In genomic region chr15:25787965-25788364, GRCm38 (mm10) we compare ENCODE assay signal across 24 mouse cellular contexts. TPM values are rescaled to one million over a fixed set of nuclear protein-coding genes. Genes with fewer than 3 reads are reported as not detected.
A peak's percentile ranks its signal among the peaks of the same experiment; 100 is the strongest.
DNase-seq lines count a peak whose midpoint lies in the region; ATAC-seq and TF ChIP-seq lines count a peak whose summit lies in the region.
"Had no signal": no experiment of that assay in that cellular context is flagged by ENCODE, and none has a peak within 500 bp of the region (broad histone marks: within the 10 kb centered on the region; RNA-seq: fewer than 3 reads in every experiment).

No protein-coding gene starts in this region.

- no peak for ATAC-seq in forebrain, embryonic 11.5 days (replicated peaks; ENCODE audit: low FRiP score)
- ATAC-seq in forebrain, embryonic 15.5 days (replicated peaks) = no peak
- ATAC-seq in midbrain, embryonic 12.5 days (ENCODE audit: low FRiP score, low read depth) = no peak
- ATAC-seq in midbrain, embryonic 13.5 days = no peak
- ATAC-seq in limb, embryonic 14.5 days (ENCODE audit: low FRiP score, low read depth) = no peak
- ATAC-seq: activated CD4-positive, CD25-positive, alpha-beta regulatory T cell, adult 4 months; CD4-positive, CD25-positive, alpha-beta regulatory T cell, adult 4 months had no signal

- H3K4me1 ChIP-seq in forebrain, embryonic 11.5 days (replicated peaks; ENCODE audit: control insufficient read depth, insufficient read depth, low read length) = no peaks in the 10 kb centered on the region
- H3K4me1 ChIP-seq in forebrain, embryonic 15.5 days = no peaks in the 10 kb centered on the region
- H3K4me1 ChIP-seq in midbrain, embryonic 12.5 days = 0 out of 2 replicates have a peak, but pooled peaks cover 5% of the 10 kb centered on the region
- H3K4me1 ChIP-seq in midbrain, embryonic 13.5 days (replicated peaks) = peaks cover 15% of the 10 kb centered on the region
- H3K4me1 ChIP-seq in limb, embryonic 14.5 days (ENCODE audit: control insufficient read depth, insufficient read depth, low read length) = peaks cover 6% of the 10 kb centered on the region; the same call in 1 of the 2 replicates
- H3K4me1 ChIP-seq: heart, embryonic 13.5 days; lung, embryonic 15.5 days had no signal

- no peak for TF ChIP-seq POLR2A in limb, embryonic 14.5 days (IDR thresholded peaks at IDR 0.05; ENCODE audit: borderline replicate concordance, extremely low read depth, insufficient read depth, insufficient read length)

- no peak overlapping the region for H3K4me2 ChIP-seq in forebrain, embryonic 11.5 days (ENCODE audit: low read depth, low read length, severe bottlenecking)
- no peak overlapping the region for H3K4me2 ChIP-seq in forebrain, embryonic 15.5 days (replicated peaks)
- H3K4me2 ChIP-seq in midbrain, embryonic 12.5 days (replicated peaks) = no peak overlapping the region
- H3K4me2 ChIP-seq in midbrain, embryonic 13.5 days (replicated peaks) = no peak overlapping the region
- H3K4me2 ChIP-seq in limb, embryonic 14.5 days (replicated peaks; ENCODE audit: low read depth, low read length, severe bottlenecking) = no peak overlapping the region
- H3K4me2 ChIP-seq: heart, embryonic 13.5 days; lung, embryonic 15.5 days; midbrain, embryonic 11.5 days; neural tube, embryonic 12.5 days had no signal

- no peaks in the 10 kb centered on the region for H3K9me3 ChIP-seq in forebrain, embryonic 11.5 days (ENCODE audit: control insufficient read depth, low read length)
- H3K9me3 ChIP-seq in forebrain, embryonic 15.5 days = no peaks in the 10 kb centered on the region
- H3K9me3 ChIP-seq in midbrain, embryonic 12.5 days = no peaks in the 10 kb centered on the region
- H3K9me3 ChIP-seq in midbrain, embryonic 13.5 days = no peaks in the 10 kb centered on the region
- H3K9me3 ChIP-seq in limb, embryonic 14.5 days (ENCODE audit: control insufficient read depth, low read length) = no peaks in the 10 kb centered on the region
- H3K9me3 ChIP-seq: heart, embryonic 13.5 days; lung, embryonic 15.5 days; neural tube, embryonic 12.5 days had no signal

- no peak overlapping the region for H3K9ac ChIP-seq in forebrain, embryonic 11.5 days (ENCODE audit: low read length)
- H3K9ac ChIP-seq in forebrain, embryonic 15.5 days (replicated peaks) = no peak overlapping the region
- no peak overlapping the region for H3K9ac ChIP-seq in midbrain, embryonic 12.5 days (replicated peaks)
- H3K9ac ChIP-seq in midbrain, embryonic 13.5 days (replicated peaks) = no peak overlapping the region
- H3K9ac ChIP-seq in limb, embryonic 14.5 days (ENCODE audit: low read depth, low read length, severe bottlenecking) = no peak overlapping the region
- H3K9ac ChIP-seq: heart, embryonic 13.5 days; liver, embryonic 14.5 days; lung, embryonic 15.5 days; neural tube, embryonic 12.5 days had no signal

- H3K27ac ChIP-seq in forebrain, embryonic 11.5 days (ENCODE audit: low read depth, low read length) = peak overlapping the region; percentile 3; the same call in 1 of the 2 replicates
- no peak overlapping the region for H3K27ac ChIP-seq in forebrain, embryonic 15.5 days (replicated peaks)
- H3K27ac ChIP-seq in midbrain, embryonic 12.5 days (replicated peaks) = 0 out of 2 replicates have a peak overlapping the region, but pooled peaks have one; percentile 25
- H3K27ac ChIP-seq in midbrain, embryonic 13.5 days = no peak overlapping the region
- 0 out of 2 replicates have a peak overlapping the region, but pooled peaks have one; percentile 26 for H3K27ac ChIP-seq in limb, embryonic 14.5 days (replicated peaks; ENCODE audit: low read depth, low read length)
- H3K27ac ChIP-seq: heart, embryonic 13.5 days; liver, embryonic 14.5 days; lung, embryonic 15.5 days; neural tube, embryonic 12.5 days; stomach, postnatal 0 days had no signal

- no peak for DNase-seq in forebrain, embryonic 11.5 days (ENCODE audit: low spot score)
- DNase-seq in limb, embryonic 14.5 days (ENCODE audit: low spot score) = no peak
- no peak for DNase-seq in right cerebral cortex, postnatal 14 days
- no peak for DNase-seq in urinary bladder, postnatal 36 days (ENCODE audit: low spot score in 2 of 2)
- DNase-seq: adrenal gland, postnatal 14 days; cerebellum, adult 9-11 months; embryo, embryonic 11 days; heart, adult 11 months; kidney, adult 18-20 months; kidney, postnatal 10 days; left cerebral cortex, postnatal 4 days; lung, postnatal 4 days had no signal

- H3K36me3 ChIP-seq in forebrain, embryonic 11.5 days (ENCODE audit: control insufficient read depth, insufficient read depth, low read length) = peaks cover 12% of the 10 kb centered on the region; the same call in 1 of the 2 replicates
- peaks cover 12% of the 10 kb centered on the region; the same call in 1 of the 2 replicates for H3K36me3 ChIP-seq in forebrain, embryonic 15.5 days
- peaks cover 95% of the 10 kb centered on the region for H3K36me3 ChIP-seq in midbrain, embryonic 12.5 days
- peaks cover 76% of the 10 kb centered on the region for H3K36me3 ChIP-seq in midbrain, embryonic 13.5 days
- peaks cover 74% of the 10 kb centered on the region for H3K36me3 ChIP-seq in limb, embryonic 14.5 days (ENCODE audit: control insufficient read depth, insufficient read depth, low read length)
- H3K36me3 ChIP-seq: G1E had no signal

- no peaks in the 10 kb centered on the region for H3K27me3 ChIP-seq in forebrain, embryonic 11.5 days (ENCODE audit: control insufficient read depth, insufficient read depth, low read length)
- H3K27me3 ChIP-seq in forebrain, embryonic 15.5 days = no peaks in the 10 kb centered on the region
- H3K27me3 ChIP-seq in midbrain, embryonic 12.5 days = no peaks in the 10 kb centered on the region
- H3K27me3 ChIP-seq in midbrain, embryonic 13.5 days = no peaks in the 10 kb centered on the region
- H3K27me3 ChIP-seq in limb, embryonic 14.5 days (ENCODE audit: control insufficient read depth, insufficient read depth, low read length) = no peaks in the 10 kb centered on the region
- H3K27me3 ChIP-seq: heart, embryonic 13.5 days; lung, embryonic 15.5 days; neural tube, embryonic 12.5 days had no signal

- 89% methylated on average over 8 of the region's 8 CpGs for WGBS in forebrain, embryonic 11.5 days
- 93% methylated on average over 8 of the region's 8 CpGs for WGBS in forebrain, embryonic 15.5 days
- 83% methylated on average over 8 of the region's 8 CpGs for WGBS in midbrain, embryonic 12.5 days
- 91% methylated on average over 8 of the region's 8 CpGs for WGBS in midbrain, embryonic 13.5 days
- WGBS in limb, embryonic 14.5 days = 86% methylated on average over 8 of the region's 8 CpGs

- no peak overlapping the region for H3K4me3 ChIP-seq in forebrain, embryonic 11.5 days (ENCODE audit: low read depth, low read length)
- H3K4me3 ChIP-seq in forebrain, embryonic 15.5 days = no peak overlapping the region
- no peak overlapping the region for H3K4me3 ChIP-seq in midbrain, embryonic 12.5 days
- H3K4me3 ChIP-seq in midbrain, embryonic 13.5 days (replicated peaks) = no peak overlapping the region
- no peak overlapping the region for H3K4me3 ChIP-seq in limb, embryonic 14.5 days (replicated peaks; ENCODE audit: low read length)
- H3K4me3 ChIP-seq: heart, embryonic 13.5 days; lung, embryonic 15.5 days; neural tube, embryonic 12.5 days had no signal

RNA-seq across cellular contexts. Expression of gene Retreg1, which starts 55.0 kb away (rescaled TPM):
- 2.1 and 2.2 TPM in 2 replicates for polyA plus RNA-seq in forebrain, embryonic 11.5 days (2014; fragmentation: Nextera tagmentation; extraction: Ambion mirVana)
- 6.2 and 7.6 TPM in 2 replicates for polyA plus RNA-seq in forebrain, embryonic 15.5 days (2015; fragmentation: Nextera tagmentation; extraction: Ambion mirVana)
- polyA plus RNA-seq in midbrain, embryonic 12.5 days (2016; fragmentation: Nextera tagmentation; extraction: Ambion mirVana) = 3.3 and 4.4 TPM in 2 replicates
- 6.8 TPM in 2 replicates for polyA plus RNA-seq in midbrain, embryonic 13.5 days (2015; fragmentation: Nextera tagmentation; extraction: Ambion mirVana)
- 2.3 and 2.5 TPM in 2 replicates for polyA plus RNA-seq in limb, embryonic 14.5 days (2012; rRNA removed)
- 4.2 and 4.4 TPM in 2 replicates for polyA plus RNA-seq in limb, embryonic 14.5 days (2014; fragmentation: Nextera tagmentation; extraction: Ambion mirVana)
- polyA plus RNA-seq: G1E had no signal

Comparison
In these comparisons a context has a peak if more than half of its experiments do, and no peak if none do; other contexts are left out.
1. H3K27ac ChIP-seq: peak in forebrain, embryonic 11.5 days (single experiment), midbrain, embryonic 12.5 days (single experiment) and limb, embryonic 14.5 days (single experiment); none in forebrain, embryonic 15.5 days (single experiment) and midbrain, embryonic 13.5 days (single experiment).